Mouse (Mus musculus): ENCODE data around the gene Pdzrn4.
"Not testable (repeated sequence)": the region's sequence is repeated elsewhere in the genome, so short reads cannot be mapped to it uniquely, and the experiment has no call there.

The Pdzrn4 gene

GRCm38 (mm10) chr15:92396770-92397608 lies at the start of gene Pdzrn4:
Gene Pdzrn4 (plus strand): TSS chr15:92396881.
- DNase-seq: peak; percentile 92

GRCm38 (mm10) chr15:92347426-92347825 lies 49.3 kb upstream of the Pdzrn4 start:
- no peak for DNase-seq

GRCm38 (mm10) chr15:92347902-92348301 lies 48.8 kb upstream of the Pdzrn4 start:
- no peak for DNase-seq

GRCm38 (mm10) chr15:92348453-92348852 lies 48.2 kb upstream of the Pdzrn4 start:
- DNase-seq: not testable (repeated sequence)

- DNase-seq: peak; percentile 86
These were observed 32.5 kb upstream of the Pdzrn4 start for GRCm38 (mm10) chr15:92364153-92364552.

GRCm38 (mm10) chr15:92364592-92364991 lies 32.1 kb upstream of the Pdzrn4 start:
- DNase-seq: no peak

- DNase-seq: no peak
These were observed 1.9 kb upstream of the Pdzrn4 start for GRCm38 (mm10) chr15:92394811-92395210.

- DNase-seq: no peak
These were observed 2.1 kb downstream of the Pdzrn4 start for GRCm38 (mm10) chr15:92398747-92399146.

GRCm38 (mm10) chr15:92399278-92399677 lies 2.6 kb downstream of the Pdzrn4 start:
- no peak for DNase-seq

GRCm38 (mm10) chr15:92401554-92401953 lies 4.9 kb downstream of the Pdzrn4 start:
- DNase-seq: no peak

GRCm38 (mm10) chr15:92415323-92415722 lies 18.6 kb downstream of the Pdzrn4 start:
- DNase-seq: peak; percentile 9

GRCm38 (mm10) chr15:92416141-92416540 lies 19.5 kb downstream of the Pdzrn4 start:
- peak; percentile 54 for DNase-seq

- DNase-seq: peak; percentile 27
These were observed 20.0 kb downstream of the Pdzrn4 start for GRCm38 (mm10) chr15:92416658-92417057.

- DNase-seq: peak; percentile 16
These were observed 20.4 kb downstream of the Pdzrn4 start for GRCm38 (mm10) chr15:92417120-92417519.

GRCm38 (mm10) chr15:92434605-92435004 lies 37.9 kb downstream of the Pdzrn4 start:
- DNase-seq: no peak

- DNase-seq: no peak
These were observed 38.6 kb downstream of the Pdzrn4 start for GRCm38 (mm10) chr15:92435306-92435705.

- DNase-seq: no peak
These were observed 45.0 kb downstream of the Pdzrn4 start for GRCm38 (mm10) chr15:92441630-92442180.

GRCm38 (mm10) chr15:92447708-92448147 lies 51.0 kb downstream of the Pdzrn4 start:
- DNase-seq: no peak

GRCm38 (mm10) chr15:92449112-92449511 lies 52.4 kb downstream of the Pdzrn4 start:
- peak; percentile 82 for DNase-seq

GRCm38 (mm10) chr15:92452620-92453019 lies 55.9 kb downstream of the Pdzrn4 start:
- no peak for DNase-seq

- DNase-seq: no peak
These were observed 85.5 kb downstream of the Pdzrn4 start for GRCm38 (mm10) chr15:92482198-92482597.

- DNase-seq: no peak
These were observed 94.7 kb downstream of the Pdzrn4 start for GRCm38 (mm10) chr15:92491376-92491775.

GRCm38 (mm10) chr15:92495465-92496174 lies 98.9 kb downstream of the Pdzrn4 start:
- DNase-seq: no peak
